Mouse (Mus musculus) olfactory bulb, adult 2 months (tissue): Measurements from ENCODE around the gene Jade1.

Experiments
- CTCF ChIP-seq: fragments of 200-500 bp; IDR thresholded peaks from 2 replicates; pipeline ENCODE4 v1.5.1; 2012; ENCODE audit warnings: low read depth, mild to moderate bottlenecking, low read length, moderate library complexity; ENCODE audit not compliant: insufficient read depth
- POLR2A ChIP-seq: fragments of 200-500 bp; IDR thresholded peaks from 2 replicates; pipeline ENCODE4 v1.6.1; 2012; ENCODE audit warnings: mild to moderate bottlenecking, low read depth, low read length, moderate library complexity; ENCODE audit not compliant: insufficient read depth

DNA sequence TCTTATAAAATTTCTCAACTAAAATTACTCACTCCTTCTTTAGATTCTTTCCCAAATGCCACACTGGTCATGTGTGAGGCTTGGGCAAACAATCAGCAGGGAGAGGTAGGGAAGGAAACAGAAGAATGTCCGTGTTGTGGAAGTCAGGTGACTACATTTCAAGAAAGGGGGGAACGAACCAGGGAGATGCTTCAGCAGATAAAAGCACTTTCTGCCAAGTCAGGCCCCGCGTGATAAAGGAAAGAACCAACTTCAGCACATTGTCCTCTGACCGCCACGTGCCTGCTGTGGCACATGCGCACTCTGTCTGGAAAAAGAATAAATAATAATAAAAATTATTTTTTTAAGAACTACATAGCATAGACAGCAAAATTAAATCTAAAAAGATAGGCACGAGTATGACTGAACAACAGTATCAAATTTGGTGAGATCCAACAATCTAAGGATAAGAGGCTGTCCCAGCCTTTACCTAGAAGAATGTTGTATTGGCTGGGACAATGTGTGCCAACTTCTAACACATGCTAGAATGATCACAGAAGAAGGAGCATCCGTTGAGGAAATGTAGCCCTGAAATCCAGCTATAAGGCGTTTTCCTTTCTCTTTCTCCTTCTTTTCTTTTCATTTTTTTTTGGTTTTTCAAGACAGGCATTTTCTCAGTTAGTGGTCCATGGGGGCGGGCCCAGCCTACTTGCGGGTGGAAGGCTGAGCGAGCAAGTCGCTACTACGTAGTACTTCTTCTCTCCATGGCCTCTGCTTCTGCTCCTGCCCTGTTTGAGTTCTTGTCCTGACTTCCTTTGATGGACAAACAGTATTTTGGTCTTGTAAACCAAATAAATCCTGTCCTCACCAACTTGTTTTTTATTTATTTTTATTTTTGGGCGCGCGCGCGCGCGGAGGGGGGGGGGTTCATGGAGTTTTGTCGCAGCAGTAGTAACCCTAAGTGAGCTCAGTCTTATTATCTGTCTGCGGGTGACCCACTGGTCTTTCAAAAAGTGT lies 753 bp upstream of the Jade1 start:
- TF ChIP-seq CTCF, result no peak
- no peak for TF ChIP-seq POLR2A
